Mouse (Mus musculus): ENCODE measurements around the gene Abcc10. TPM values are rescaled to one million over a fixed set of nuclear protein-coding genes. Genes with fewer than 3 reads are reported as not detected.

Gene Abcc10
- total and polyA plus RNA-seq, 3 experiments = 1.1 to 4.1 (median 3.8) TPM

DNA sequence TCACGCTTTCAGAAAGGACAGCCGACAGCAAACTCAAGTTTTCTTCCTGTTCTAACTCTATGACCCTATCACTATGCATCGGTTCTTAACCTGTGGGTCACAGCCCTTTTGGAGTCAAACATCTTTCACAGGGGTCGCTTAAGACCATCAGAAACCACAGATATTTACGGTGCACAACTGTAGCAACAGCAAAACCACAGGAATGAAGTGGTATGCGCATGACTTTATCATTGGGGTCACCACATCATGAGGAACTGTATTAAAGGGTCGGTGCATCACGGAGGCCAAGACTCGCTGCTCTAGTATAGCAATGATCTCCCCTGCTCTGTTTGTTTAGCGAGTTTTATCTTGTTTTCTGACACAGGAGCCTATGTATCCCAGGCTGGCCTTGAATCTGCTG is 12.3 kb downstream of the Abcc10 start:
- Histone ChIP-seq H3K27ac (ENCODE audit: insufficient read depth, low read depth) (no peak overlapping the region), H3K4me3 (replicated peaks in 1 of 3; ENCODE audit: low read depth in 2 of 3, low read length in 2 of 3, poor library complexity in 1 of 3) (no peak overlapping the region), H3K4me1 (ENCODE audit: control insufficient read depth in 1 of 2, insufficient read depth in 2 of 2) (no peaks in the 10 kb centered on the region), H3K4me2 (ENCODE audit: insufficient read depth, low read depth, poor library complexity, severe bottlenecking) (no peak overlapping the region), H3K36me3 (replicated peaks in 1 of 2; ENCODE audit: control insufficient read depth in 1 of 2, insufficient read depth in 1 of 2, low read length in 1 of 2) (peaks cover 3 to 23% of the 10 kb centered on the region in 2 experiments), H3K27me3 (replicated peaks) (no peaks in the 10 kb centered on the region), H3K79me2 (replicated peaks; ENCODE audit: control insufficient read depth, extremely low read depth, insufficient read depth, poor library complexity, severe bottlenecking) (no peaks in the 10 kb centered on the region), H3K9me3 (replicated peaks; ENCODE audit: low read length) (peaks cover 2% of the 10 kb centered on the region), H3K9ac (ENCODE audit: insufficient read depth, low read depth) (no peak overlapping the region)
- dilution Hi-C loops (cut with MboI; ENCODE audit: extremely low pct_ligation_motif_present, extremely low pct_unique_long_range_greater_than_20kb, low sequenced_read_pairs) (no loop called here), in situ Hi-C loops (cut with MboI; ENCODE audit: low pct_ligation_motif_present, low pct_unique_long_range_greater_than_20kb, low sequenced_read_pairs) (no loop called here)
- TF ChIP-seq TCF12 (IDR thresholded peaks at IDR 0.05; ENCODE audit: low read depth, low read length) (no peak), UBTF (IDR thresholded peaks at IDR 0.05; ENCODE audit: low read depth, low read length) (no peak), NRF1 (IDR thresholded peaks at IDR 0.05; ENCODE audit: low read depth, low read length) (no peak), USF2 (conservative IDR thresholded peaks at IDR 0.05; ENCODE audit: low read depth, low read length) (no peak), SMC3 (IDR thresholded peaks at IDR 0.05; ENCODE audit: low read depth, low read length) (no peak), ZNF384 (IDR thresholded peaks at IDR 0.05; ENCODE audit: low read depth, low read length) (no peak), POLR2AphosphoS2 (IDR thresholded peaks at IDR 0.05; ENCODE audit: low read depth, low read length) (no peak), MAZ (IDR thresholded peaks at IDR 0.05; ENCODE audit: low read depth, low read length) (no peak), ETS1 (conservative IDR thresholded peaks at IDR 0.05; ENCODE audit: low read depth, low read length) (no peak), RCOR1 (conservative IDR thresholded peaks at IDR 0.05; ENCODE audit: low read depth, low read length) (no peak), EP300 (IDR thresholded peaks at IDR 0.05; ENCODE audit: low read length) (no peak), CHD1 (IDR thresholded peaks at IDR 0.05; ENCODE audit: low read depth, low read length) (no peak), JUND (conservative IDR thresholded peaks at IDR 0.05; ENCODE audit: low read depth, low read length) (no peak), KAT2A (IDR thresholded peaks at IDR 0.05; ENCODE audit: insufficient replicate concordance, low read length) (no peak), CTCF (conservative IDR thresholded peaks at IDR 0.05 in 1 of 2, IDR thresholded peaks at IDR 0.05 in 1 of 2; ENCODE audit: low read depth in 2 of 2, low read length in 2 of 2) (no peak), MAX (IDR thresholded peaks at IDR 0.05; ENCODE audit: low read length) (no peak), BHLHE40 (IDR thresholded peaks at IDR 0.05; ENCODE audit: low read depth, low read length) (no peak)
- no peak for DNase-seq (ENCODE audit: extremely low read depth)

DNA sequence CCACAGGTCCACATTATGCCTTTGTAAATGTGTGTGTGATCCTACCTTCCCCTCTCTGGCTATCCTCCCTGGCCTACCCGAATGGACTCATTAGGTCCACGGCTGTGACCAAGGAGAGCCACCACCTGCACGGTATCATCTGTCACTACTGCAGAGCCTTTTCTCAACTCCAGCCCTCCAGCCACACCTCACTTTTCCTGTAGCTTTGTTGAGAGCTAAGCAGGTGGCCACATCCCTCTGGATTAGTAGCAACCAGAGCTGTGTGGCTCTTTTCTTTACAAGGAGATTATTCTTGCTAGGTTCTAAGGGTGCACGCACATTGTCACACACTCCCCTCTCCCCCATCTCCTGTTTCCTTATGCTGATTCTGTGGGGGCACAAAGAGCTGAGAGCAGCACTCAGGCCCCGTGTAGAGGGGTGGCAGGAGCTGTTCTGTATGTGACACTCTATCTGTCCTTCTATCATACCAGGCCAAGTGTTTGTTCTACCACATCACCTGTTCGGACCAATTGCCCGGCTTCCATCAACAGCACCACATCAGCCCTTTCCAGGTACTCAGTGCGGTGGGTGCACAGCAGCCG is 14.9 kb downstream of the Abcc10 start:
- dilution Hi-C loops (cut with MboI; ENCODE audit: extremely low pct_ligation_motif_present, extremely low pct_unique_long_range_greater_than_20kb, low sequenced_read_pairs) = no loop called here
- peaks cover 6 to 33% of the 10 kb centered on the region in 2 experiments for H3K36me3 ChIP-seq (replicated peaks in 1 of 2; ENCODE audit: control insufficient read depth in 1 of 2, insufficient read depth in 1 of 2, low read length in 1 of 2)

More for the DNA sequence above, 14.9 kb downstream of the Abcc10 start:
- Histone ChIP-seq H3K9me3 (replicated peaks; ENCODE audit: low read length) (peaks cover 2% of the 10 kb centered on the region), H3K4me3 (replicated peaks in 1 of 3; ENCODE audit: low read depth in 2 of 3, low read length in 2 of 3, poor library complexity in 1 of 3) (no peak overlapping the region), H3K9ac (ENCODE audit: insufficient read depth, low read depth) (no peak overlapping the region), H3K79me2 (replicated peaks; ENCODE audit: control insufficient read depth, extremely low read depth, insufficient read depth, poor library complexity, severe bottlenecking) (no peaks in the 10 kb centered on the region), H3K27me3 (replicated peaks) (no peaks in the 10 kb centered on the region), H3K4me2 (ENCODE audit: insufficient read depth, low read depth, poor library complexity, severe bottlenecking) (no peak overlapping the region), H3K27ac (ENCODE audit: insufficient read depth, low read depth) (no peak overlapping the region), H3K4me1 (ENCODE audit: control insufficient read depth in 1 of 2, insufficient read depth in 2 of 2) (no peaks in the 10 kb centered on the region)
- in situ Hi-C loops (cut with MboI; ENCODE audit: low pct_ligation_motif_present, low pct_unique_long_range_greater_than_20kb, low sequenced_read_pairs) = no loop called here
- no peak for DNase-seq (ENCODE audit: extremely low read depth)
- TF ChIP-seq UBTF (IDR thresholded peaks at IDR 0.05; ENCODE audit: low read depth, low read length) = no peak
- no peak for TF ChIP-seq NRF1 (IDR thresholded peaks at IDR 0.05; ENCODE audit: low read depth, low read length)

All from CH12.LX (cell line).